In genomic region chr3:95986984-95987383, GRCm38 (mm10) we compare ENCODE assay signal across 8 mouse cellular contexts. TPM values are rescaled to one million over a fixed set of nuclear protein-coding genes. Genes with fewer than 3 reads are reported as not detected.
A peak's percentile ranks its signal among the peaks of the same experiment; 100 is the strongest.
DNase-seq lines count a peak whose midpoint lies in the region; ATAC-seq and TF ChIP-seq lines count a peak whose summit lies in the region.

No protein-coding gene starts in this region.

- no peaks in the 10 kb centered on the region for H3K27me3 ChIP-seq in forebrain, embryonic 11.5 days (ENCODE audit: control insufficient read depth, insufficient read depth, low read length)
- H3K27me3 ChIP-seq in forebrain, embryonic 10.5 days (ENCODE audit: poor library complexity, severe bottlenecking), result peaks cover 9% of the 10 kb centered on the region; the same call in 1 of the 2 replicates
- H3K27me3 ChIP-seq in lung, postnatal 0 days (replicated peaks; ENCODE audit: insufficient read depth, low read length), result no peaks in the 10 kb centered on the region
- H3K27me3 ChIP-seq in intestine, embryonic 14.5 days (replicated peaks; ENCODE audit: control insufficient read depth, insufficient read depth, low read length), result no peaks in the 10 kb centered on the region
- H3K27me3 ChIP-seq in splenic B cell, adult 2 months (ENCODE audit: control insufficient read depth, insufficient read depth, low read length, poor library complexity, severe bottlenecking), result no peaks in the 10 kb centered on the region

- H3K4me3 ChIP-seq in forebrain, embryonic 11.5 days (ENCODE audit: low read depth, low read length), result no peak overlapping the region
- H3K4me3 ChIP-seq in forebrain, embryonic 10.5 days, result no peak overlapping the region
- H3K4me3 ChIP-seq in lung, postnatal 0 days (ENCODE audit: low read depth, low read length), result no peak overlapping the region
- no peak overlapping the region for H3K4me3 ChIP-seq in intestine, embryonic 14.5 days (ENCODE audit: low read depth, low read length)

- H3K9ac ChIP-seq in forebrain, embryonic 11.5 days (ENCODE audit: low read length), result no peak overlapping the region
- H3K9ac ChIP-seq in lung, postnatal 0 days (replicated peaks; ENCODE audit: low read depth), result no peak overlapping the region
- H3K9ac ChIP-seq in intestine, embryonic 14.5 days (ENCODE audit: low read length), result no peak overlapping the region

- no peak for DNase-seq in forebrain, embryonic 11.5 days (ENCODE audit: low spot score)
- no peak for DNase-seq in forebrain, embryonic 10.5 days (ENCODE audit: extremely low spot score, low spot score)
- no peak for DNase-seq in lung, postnatal 0 days (ENCODE audit: low spot score)
- DNase-seq in lung, postnatal 14 days, result no peak
- DNase-seq in intestine, embryonic 14.5 days (ENCODE audit: low spot score), result no peak
- DNase-seq in splenic B cell, adult 2 months (ENCODE audit: low read depth, low spot score), result peak; percentile 52
- DNase-seq in cerebellum, postnatal 25 days, result no peak
- DNase-seq in frontal cortex, postnatal 36 days (ENCODE audit: low spot score in 2 of 2), result no peak

- H3K4me1 ChIP-seq in forebrain, embryonic 11.5 days (replicated peaks; ENCODE audit: control insufficient read depth, insufficient read depth, low read length), result peaks cover 22% of the 10 kb centered on the region
- peaks cover 40% of the 10 kb centered on the region for H3K4me1 ChIP-seq in forebrain, embryonic 10.5 days
- peaks cover 17% of the 10 kb centered on the region for H3K4me1 ChIP-seq in lung, postnatal 0 days (ENCODE audit: insufficient read depth, low read depth, low read length)
- peaks cover 26% of the 10 kb centered on the region for H3K4me1 ChIP-seq in intestine, embryonic 14.5 days (replicated peaks; ENCODE audit: control insufficient read depth, insufficient read depth, low read length)

- H3K4me2 ChIP-seq in forebrain, embryonic 11.5 days (ENCODE audit: low read depth, low read length, severe bottlenecking), result no peak overlapping the region
- no peak overlapping the region for H3K4me2 ChIP-seq in lung, postnatal 0 days (replicated peaks; ENCODE audit: low read depth, low read length)
- no peak overlapping the region for H3K4me2 ChIP-seq in intestine, embryonic 14.5 days (ENCODE audit: low read length)

- no peaks in the 10 kb centered on the region for H3K9me3 ChIP-seq in forebrain, embryonic 11.5 days (ENCODE audit: control insufficient read depth, low read length)
- peaks cover 4% of the 10 kb centered on the region; the same call in 1 of the 2 replicates for H3K9me3 ChIP-seq in forebrain, embryonic 10.5 days
- no peaks in the 10 kb centered on the region for H3K9me3 ChIP-seq in lung, postnatal 0 days (ENCODE audit: low read length)
- peaks cover 2% of the 10 kb centered on the region; the same call in 1 of the 2 replicates for H3K9me3 ChIP-seq in intestine, embryonic 14.5 days (ENCODE audit: control insufficient read depth, low read length)

- no peak for TF ChIP-seq EP300 in lung, postnatal 0 days (IDR thresholded peaks at IDR 0.05)

- peak overlapping the region; percentile 90; the same call in 1 of the 2 replicates for H3K27ac ChIP-seq in forebrain, embryonic 11.5 days (ENCODE audit: low read depth, low read length)
- H3K27ac ChIP-seq in forebrain, embryonic 10.5 days, result no peak overlapping the region
- H3K27ac ChIP-seq in lung, postnatal 0 days (ENCODE audit: low read length), result peak overlapping the region; percentile 86
- H3K27ac ChIP-seq in intestine, embryonic 14.5 days (ENCODE audit: low read depth), result peak overlapping the region; percentile 92

- TF ChIP-seq CTCF in lung, postnatal 0 days (IDR thresholded peaks at IDR 0.05), result no peak

- WGBS in forebrain, embryonic 11.5 days, result 78% methylated on average over 4 of the region's 4 CpGs
- 75% methylated on average over 4 of the region's 4 CpGs for WGBS in forebrain, embryonic 10.5 days
- WGBS in lung, postnatal 0 days, result 62% methylated on average over 4 of the region's 4 CpGs
- WGBS in intestine, embryonic 14.5 days, result 70% methylated on average over 4 of the region's 4 CpGs

- peaks cover 22% of the 10 kb centered on the region; the same call in 1 of the 2 replicates for H3K36me3 ChIP-seq in forebrain, embryonic 11.5 days (ENCODE audit: control insufficient read depth, insufficient read depth, low read length)
- H3K36me3 ChIP-seq in forebrain, embryonic 10.5 days (replicated peaks), result peaks cover 55% of the 10 kb centered on the region
- no peaks in the 10 kb centered on the region for H3K36me3 ChIP-seq in lung, postnatal 0 days (ENCODE audit: insufficient read depth, low read length)
- H3K36me3 ChIP-seq in intestine, embryonic 14.5 days (ENCODE audit: control insufficient read depth, insufficient read depth, low read length), result peaks cover 46% of the 10 kb centered on the region
- peaks cover 20% of the 10 kb centered on the region for H3K36me3 ChIP-seq in splenic B cell, adult 2 months (ENCODE audit: control insufficient read depth, insufficient read depth, low read length, poor library complexity, severe bottlenecking)

- no peak for ATAC-seq in forebrain, embryonic 11.5 days (replicated peaks; ENCODE audit: low FRiP score)
- ATAC-seq in lung, postnatal 0 days, result no peak
- no peak for ATAC-seq in intestine, embryonic 14.5 days (replicated peaks; ENCODE audit: low FRiP score, low TSS enrichment, low read depth)

RNA-seq across cellular contexts. Expression of gene Plekho1, which starts 8.8 kb away (rescaled TPM):
- 82.5 and 85.6 TPM in 2 replicates for polyA plus RNA-seq in forebrain, embryonic 11.5 days (2014; fragmentation: Nextera tagmentation; extraction: Ambion mirVana)
- 66.0 and 69.1 TPM in 2 replicates for polyA plus RNA-seq in forebrain, embryonic 10.5 days (2016; fragmentation: Nextera tagmentation; extraction: Ambion mirVana)
- polyA plus RNA-seq in lung, postnatal 0 days (2015; fragmentation: Nextera tagmentation; extraction: Ambion mirVana), result 53.5 and 55.4 TPM in 2 replicates
- 33.3 and 35.0 TPM in 2 replicates for polyA plus RNA-seq in intestine, embryonic 14.5 days (2014; fragmentation: Nextera tagmentation; extraction: Ambion mirVana)

RNA-seq across cellular contexts. Expression of gene Anp32e, which starts 57.9 kb away (rescaled TPM):
- 157 and 167 TPM in 2 replicates for polyA plus RNA-seq in forebrain, embryonic 11.5 days (2014; fragmentation: Nextera tagmentation; extraction: Ambion mirVana)
- 421 and 423 TPM in 2 replicates for polyA plus RNA-seq in forebrain, embryonic 10.5 days (2016; fragmentation: Nextera tagmentation; extraction: Ambion mirVana)
- polyA plus RNA-seq in lung, postnatal 0 days (2015; fragmentation: Nextera tagmentation; extraction: Ambion mirVana), result 72.5 and 79.6 TPM in 2 replicates
- polyA plus RNA-seq in intestine, embryonic 14.5 days (2014; fragmentation: Nextera tagmentation; extraction: Ambion mirVana), result 54.3 and 61.2 TPM in 2 replicates
